Mouse (Mus musculus) E14TG2a.4 (cell line): ENCODE measurements around the gene Tdrd1.

Experiments used
- H3K27me3 ChIP-seq: 2 replicates; pipeline ENCODE4 v1.6.1; 2014; ENCODE audit warnings: low read length, control low read depth; ENCODE audit not compliant: insufficient read depth
- H3K36me3 ChIP-seq: 2 replicates; pipeline ENCODE4 v1.6.1; 2014; ENCODE audit warnings: low read length, control low read depth; ENCODE audit not compliant: insufficient read depth
- H3K4me1 ChIP-seq: replicated peaks from 2 replicates; pipeline ENCODE4 v1.6.1; 2014; ENCODE audit warnings: low read depth, low read length, control low read depth
- H3K4me3 ChIP-seq: replicated peaks from 2 replicates; pipeline ENCODE4 v1.5.1; 2014; ENCODE audit warnings: mild to moderate bottlenecking, low read length
- H3K9me3 ChIP-seq: 2 replicates; pipeline ENCODE4 v1.6.1; 2014; ENCODE audit warnings: low read length, control low read depth
- CTCF ChIP-seq: conservative IDR thresholded peaks from 2 replicates; pipeline ENCODE4 v1.5.1; 2014; ENCODE audit warnings: low read length
- NANOG ChIP-seq: IDR thresholded peaks from 2 replicates; pipeline ENCODE4 v1.6.1; 2014; ENCODE audit warnings: borderline replicate concordance, low read length, mixed read lengths
- POU5F1 ChIP-seq: IDR thresholded peaks from 2 replicates; pipeline ENCODE4 v1.6.1; 2014; ENCODE audit warnings: low read length, borderline replicate concordance

Gene Tdrd1

GRCm38 (mm10) chr19:56910561-56910960 is 84.6 kb downstream of the Tdrd1 start:
- Histone ChIP-seq H3K36me3 (peaks cover 7% of the 10 kb centered on the region; the same call in 1 of the 2 replicates), H3K4me1 (peaks cover 22% of the 10 kb centered on the region), H3K27me3 (peaks cover 16% of the 10 kb centered on the region; the same call in 1 of the 2 replicates), H3K4me3 (no peak overlapping the region), H3K9me3 (peaks cover 9% of the 10 kb centered on the region)
- TF ChIP-seq NANOG: no peak
- no peak for TF ChIP-seq POU5F1
- TF ChIP-seq CTCF: no peak

GRCm38 (mm10) chr19:56913761-56914160 is 87.8 kb downstream of the Tdrd1 start:
- TF ChIP-seq POU5F1 (no peak), CTCF (no peak), NANOG (no peak)

GRCm38 (mm10) chr19:56914658-56915057 is 88.6 kb downstream of the Tdrd1 start:
- no peak overlapping the region for H3K4me3 ChIP-seq
- TF ChIP-seq POU5F1 (no peak), CTCF (no peak), NANOG (no peak)
- peaks cover 26% of the 10 kb centered on the region for H3K4me1 ChIP-seq
- H3K36me3 ChIP-seq: peaks cover 7% of the 10 kb centered on the region; the same call in 1 of the 2 replicates
- H3K27me3 ChIP-seq: peaks cover 10% of the 10 kb centered on the region; the same call in 1 of the 2 replicates
- H3K9me3 ChIP-seq: peaks cover 9% of the 10 kb centered on the region

More at GRCm38 (mm10) chr19:56913761-56914160, 87.8 kb downstream of the Tdrd1 start:
- Histone ChIP-seq H3K4me1 (peaks cover 26% of the 10 kb centered on the region), H3K36me3 (peaks cover 7% of the 10 kb centered on the region; the same call in 1 of the 2 replicates), H3K9me3 (peaks cover 9% of the 10 kb centered on the region), H3K27me3 (peaks cover 10% of the 10 kb centered on the region; the same call in 1 of the 2 replicates), H3K4me3 (no peak overlapping the region)

- H3K4me1 ChIP-seq: peaks cover 30% of the 10 kb centered on the region
- H3K9me3 ChIP-seq: peaks cover 9% of the 10 kb centered on the region
- no peak for TF ChIP-seq CTCF
- H3K27me3 ChIP-seq: peaks cover 10% of the 10 kb centered on the region; the same call in 1 of the 2 replicates
- H3K36me3 ChIP-seq: peaks cover 7% of the 10 kb centered on the region; the same call in 1 of the 2 replicates
- H3K4me3 ChIP-seq: peak overlapping the region; percentile 48; the same call in 1 of the 2 replicates
These were observed 89.1 kb downstream of the Tdrd1 start for GRCm38 (mm10) chr19:56915084-56915483.
